Comparison of ENCODE assay signal across 10 mouse cellular contexts in the genomic region with DNA sequence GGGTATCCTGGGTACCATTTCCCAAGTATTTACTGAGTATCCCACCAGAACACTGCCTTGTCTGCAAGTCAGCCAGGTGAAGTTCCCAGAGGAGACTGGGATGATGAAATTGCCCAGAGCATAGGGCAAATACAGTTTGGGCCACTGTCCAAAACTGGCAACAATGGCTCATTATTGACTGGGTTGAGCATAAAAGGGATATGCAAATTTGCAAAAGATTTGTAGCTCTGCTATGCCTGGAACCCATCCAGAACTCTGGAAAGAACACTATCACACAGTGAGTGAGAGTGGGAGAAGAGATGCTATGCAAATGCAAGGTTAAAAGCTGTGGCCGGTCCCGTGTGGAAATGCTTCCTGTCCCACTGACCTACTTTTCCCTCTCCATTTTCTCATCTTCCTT.
DNase-seq lines count a peak whose midpoint lies in the region; ATAC-seq and TF ChIP-seq lines count a peak whose summit lies in the region.
"Had no signal": no experiment of that assay in that cellular context is flagged by ENCODE, and none has a peak within 500 bp of the region (broad histone marks: within the 10 kb centered on the region; RNA-seq: fewer than 3 reads in every experiment).

No protein-coding gene starts in this region.

- 26% methylated on average over 2 of the region's 2 CpGs for WGBS in hindbrain, embryonic 14.5 days
- WGBS in hindbrain, embryonic 10.5 days = 76% methylated on average over 2 of the region's 2 CpGs
- 19% methylated on average over 2 of the region's 2 CpGs for WGBS in lung, adult 2 months
- WGBS in hindbrain, postnatal 0 days = 18% methylated on average over 2 of the region's 2 CpGs

- no peak overlapping the region for H3K4me3 ChIP-seq in hindbrain, embryonic 14.5 days (replicated peaks; ENCODE audit: low read length)
- H3K4me3 ChIP-seq in hindbrain, embryonic 10.5 days = no peak overlapping the region
- no peak overlapping the region for H3K4me3 ChIP-seq in lung, adult 2 months (replicated peaks; ENCODE audit: extremely low read depth, low read depth, low read length)
- H3K4me3 ChIP-seq in hindbrain, postnatal 0 days (ENCODE audit: low read length) = no peak overlapping the region

- peak; percentile 46; the same call in 1 of the 2 replicates for ATAC-seq in hindbrain, embryonic 14.5 days (ENCODE audit: low FRiP score)
- ATAC-seq in hindbrain, postnatal 0 days = peak; percentile 61; the same call in 1 of the 2 replicates
- ATAC-seq: inflammation-experienced regulatory T-cells, adult 6 months had no signal

- peak; percentile 63 for DNase-seq in hindbrain, embryonic 14.5 days (ENCODE audit: low spot score)
- DNase-seq in hindbrain, embryonic 10.5 days (ENCODE audit: low spot score) = no peak
- peak; percentile 5 for DNase-seq in lung, postnatal 25 days (ENCODE audit: low spot score)
- DNase-seq in lung, adult 2 months = no peak
- peak; percentile 31 for DNase-seq in adipocyte (ENCODE audit: low spot score)
- DNase-seq in hindbrain, postnatal 0 days (ENCODE audit: low spot score) = peak; percentile 63
- DNase-seq in kidney, postnatal 10 days = no peak
- no peak for DNase-seq in yolk sac, embryonic 10.5 days (ENCODE audit: low spot score)

- H3K27ac ChIP-seq in hindbrain, embryonic 14.5 days = peak overlapping the region; percentile 4; the same call in 1 of the 2 replicates
- H3K27ac ChIP-seq in hindbrain, embryonic 10.5 days = no peak overlapping the region
- peak overlapping the region; percentile 36 for H3K27ac ChIP-seq in hindbrain, postnatal 0 days

- no peak for TF ChIP-seq CTCF in lung, adult 2 months (IDR thresholded peaks at IDR 0.05; ENCODE audit: insufficient read depth, low read length)
- TF ChIP-seq CTCF in hindbrain, postnatal 0 days (IDR thresholded peaks at IDR 0.05; ENCODE audit: low read depth) = no peak

- H3K9me3 ChIP-seq in hindbrain, embryonic 14.5 days (ENCODE audit: control insufficient read depth, low read length) = no peaks in the 10 kb centered on the region
- H3K9me3 ChIP-seq in hindbrain, embryonic 10.5 days = no peaks in the 10 kb centered on the region
- H3K9me3 ChIP-seq in hindbrain, postnatal 0 days (ENCODE audit: low read length) = no peaks in the 10 kb centered on the region

- TF ChIP-seq POLR2A in lung, adult 2 months (IDR thresholded peaks at IDR 0.05; ENCODE audit: borderline replicate concordance, extremely low read depth, low read depth, low read length) = no peak

- H3K9ac ChIP-seq in hindbrain, embryonic 14.5 days = no peak overlapping the region
- H3K9ac ChIP-seq in hindbrain, postnatal 0 days (replicated peaks; ENCODE audit: low read length) = no peak overlapping the region

- peaks cover 10% of the 10 kb centered on the region for H3K4me1 ChIP-seq in hindbrain, embryonic 14.5 days (replicated peaks; ENCODE audit: control insufficient read depth, insufficient read depth, low read length)
- no peaks in the 10 kb centered on the region for H3K4me1 ChIP-seq in hindbrain, embryonic 10.5 days (replicated peaks)
- no peaks in the 10 kb centered on the region for H3K4me1 ChIP-seq in lung, adult 2 months (ENCODE audit: control insufficient read depth, insufficient read depth, low read length)
- H3K4me1 ChIP-seq in hindbrain, postnatal 0 days (ENCODE audit: insufficient read depth, low read length) = peaks cover 9% of the 10 kb centered on the region

- H3K27me3 ChIP-seq in hindbrain, embryonic 14.5 days (ENCODE audit: control insufficient read depth, insufficient read depth, low read length) = no peaks in the 10 kb centered on the region
- H3K27me3 ChIP-seq in hindbrain, embryonic 10.5 days (ENCODE audit: insufficient read depth, poor library complexity, severe bottlenecking) = no peaks in the 10 kb centered on the region
- H3K27me3 ChIP-seq in hindbrain, postnatal 0 days (ENCODE audit: insufficient read depth, low read length) = no peaks in the 10 kb centered on the region
- H3K27me3 ChIP-seq: CH12.LX had no signal

- no peak overlapping the region for H3K4me2 ChIP-seq in hindbrain, embryonic 14.5 days (replicated peaks)
- H3K4me2 ChIP-seq in hindbrain, postnatal 0 days (ENCODE audit: low read depth, low read length) = no peak overlapping the region

- H3K36me3 ChIP-seq in hindbrain, embryonic 14.5 days (replicated peaks; ENCODE audit: control insufficient read depth, insufficient read depth) = no peaks in the 10 kb centered on the region
- no peaks in the 10 kb centered on the region for H3K36me3 ChIP-seq in hindbrain, embryonic 10.5 days
- no peaks in the 10 kb centered on the region for H3K36me3 ChIP-seq in hindbrain, postnatal 0 days (ENCODE audit: insufficient read depth, low read length)

Comparison
In these comparisons a context has a peak if more than half of its experiments do, and no peak if none do; other contexts are left out.
1. DNase-seq: peak in hindbrain, embryonic 14.5 days (single experiment), lung, postnatal 25 days (single experiment), adipocyte (single experiment) and hindbrain, postnatal 0 days (single experiment); none in hindbrain, embryonic 10.5 days (single experiment), lung, adult 2 months (single experiment), kidney, postnatal 10 days (single experiment) and yolk sac, embryonic 10.5 days (single experiment).